Mouse (Mus musculus) embryonic facial prominence, embryonic 15.5 days (tissue): ENCODE measurements around the gene Fkbp9. TPM values are rescaled to one million over a fixed set of nuclear protein-coding genes. Genes with fewer than 3 reads are reported as not detected.

Source experiments
- ATAC-seq: fragments of 200-750 bp; cut with Nextera tagmentation; 2 replicates; pipeline ENCODE4 v1.8.0; 2017; ENCODE audit warnings: low read depth, moderate TSS enrichment; ENCODE audit not compliant: insufficient number of reproducible peaks, low FRiP score, low TSS enrichment
- H3K27ac ChIP-seq: fragments of 300-500 bp; sonication (generic); replicated peaks from 2 replicates; pipeline ENCODE4 v1.5.1; 2015; ENCODE audit warnings: mild to moderate bottlenecking, inconsistent platforms
- H3K27me3 ChIP-seq: fragments of 300-500 bp; sonication (generic); 2 replicates; pipeline ENCODE4 v1.6.1; 2015; ENCODE audit warnings: inconsistent platforms
- H3K36me3 ChIP-seq: fragments of 300-500 bp; sonication (generic); 2 replicates; pipeline ENCODE4 v1.6.1; 2015; ENCODE audit warnings: mild to moderate bottlenecking, inconsistent platforms
- H3K4me1 ChIP-seq: fragments of 300-500 bp; sonication (generic); 2 replicates; pipeline ENCODE4 v1.6.1; 2015; ENCODE audit warnings: inconsistent platforms
- H3K4me2 ChIP-seq: fragments of 300-500 bp; sonication (generic); replicated peaks from 2 replicates; pipeline ENCODE4 v1.6.1; 2015; ENCODE audit warnings: mild to moderate bottlenecking, inconsistent platforms
- H3K4me3 ChIP-seq: fragments of 300-500 bp; sonication (generic); replicated peaks from 2 replicates; pipeline ENCODE4 v1.5.1; 2015; ENCODE audit warnings: mild to moderate bottlenecking, inconsistent platforms
- H3K9ac ChIP-seq: fragments of 300-500 bp; sonication (generic); 2 replicates; pipeline ENCODE4 v1.6.1; 2015; ENCODE audit warnings: inconsistent platforms
- H3K9me3 ChIP-seq: fragments of 300-500 bp; sonication (generic); replicated peaks from 2 replicates; pipeline ENCODE4 v1.6.1; 2016; ENCODE audit warnings: inconsistent platforms
- WGBS: fragments of 180-500 bp; shearing (Covaris S2); methylation state at CpG from one replicate; pipeline ENCODE4 v1.1.7; 2015; 5-methylcytosine and 5-hydroxymethylcytosine counted together
- polyA plus RNA-seq: library from polyadenylated mRNA; unstranded; fragments of >200 nt; fragmentation: Nextera tagmentation; extraction: Ambion mirVana; gene quantifications from 2 replicates; pipeline ENCODE4 v1.2.1, GENCODE M21; 2015

The Fkbp9 gene
- polyA plus RNA-seq: 218 and 222 TPM in 2 replicates

DNA sequence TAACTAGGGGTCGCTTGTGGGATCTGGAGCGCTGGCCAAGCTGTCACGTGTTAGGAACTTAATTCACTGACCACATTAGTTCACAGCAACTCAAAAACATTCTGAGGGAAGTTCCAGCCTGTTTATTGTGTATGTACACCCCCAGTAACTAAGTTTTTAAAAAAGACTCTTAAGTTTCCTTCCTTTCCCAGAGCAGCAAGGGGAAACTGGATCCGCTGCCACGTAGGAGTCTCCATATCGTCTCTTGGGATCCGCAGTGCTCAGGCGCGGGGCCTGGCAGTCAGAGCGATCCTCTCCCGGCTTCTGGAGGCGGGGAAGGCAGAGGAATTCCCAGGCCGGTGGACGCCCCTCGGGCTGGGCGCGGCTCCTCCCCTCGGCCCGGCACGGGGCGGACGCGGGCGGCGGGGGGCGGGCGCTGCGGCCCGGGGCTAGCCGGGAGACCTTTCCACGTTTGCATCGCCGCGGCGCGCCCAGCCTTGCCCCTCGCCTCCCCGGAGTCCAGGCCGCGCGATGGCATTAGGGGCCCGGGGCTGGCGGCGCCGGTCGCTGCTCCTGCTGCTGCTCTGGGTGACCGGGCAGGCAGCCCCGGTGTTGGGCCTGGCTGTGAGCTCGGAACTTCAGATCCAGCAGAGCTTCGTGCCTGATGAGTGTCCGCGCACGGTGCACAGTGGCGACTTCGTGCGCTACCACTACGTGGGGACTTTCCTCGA, at the start of gene Fkbp9:
TSS of gene Fkbp9 (plus strand) at position 363 of the 710 bp plus-strand sequence.
- H3K4me3 ChIP-seq: peak within 1 kb of the TSS; percentile 73
- H3K9ac ChIP-seq: peak within 1 kb of the TSS; percentile 70
- ATAC-seq: peak; percentile 96
- H3K36me3 ChIP-seq: peaks cover 5% of the 10 kb centered on the region; the same call in 1 of the 2 replicates
- no peaks in the 10 kb centered on the region for H3K9me3 ChIP-seq
- peak within 1 kb of the TSS; percentile 61 for H3K4me2 ChIP-seq
- under 1% methylated on average over 58 of the region's 58 CpGs for WGBS
- H3K4me1 ChIP-seq: peaks cover 18% of the 10 kb centered on the region
- H3K27me3 ChIP-seq: no peaks in the 10 kb centered on the region
- peak within 1 kb of the TSS; percentile 89 for H3K27ac ChIP-seq

DNA sequence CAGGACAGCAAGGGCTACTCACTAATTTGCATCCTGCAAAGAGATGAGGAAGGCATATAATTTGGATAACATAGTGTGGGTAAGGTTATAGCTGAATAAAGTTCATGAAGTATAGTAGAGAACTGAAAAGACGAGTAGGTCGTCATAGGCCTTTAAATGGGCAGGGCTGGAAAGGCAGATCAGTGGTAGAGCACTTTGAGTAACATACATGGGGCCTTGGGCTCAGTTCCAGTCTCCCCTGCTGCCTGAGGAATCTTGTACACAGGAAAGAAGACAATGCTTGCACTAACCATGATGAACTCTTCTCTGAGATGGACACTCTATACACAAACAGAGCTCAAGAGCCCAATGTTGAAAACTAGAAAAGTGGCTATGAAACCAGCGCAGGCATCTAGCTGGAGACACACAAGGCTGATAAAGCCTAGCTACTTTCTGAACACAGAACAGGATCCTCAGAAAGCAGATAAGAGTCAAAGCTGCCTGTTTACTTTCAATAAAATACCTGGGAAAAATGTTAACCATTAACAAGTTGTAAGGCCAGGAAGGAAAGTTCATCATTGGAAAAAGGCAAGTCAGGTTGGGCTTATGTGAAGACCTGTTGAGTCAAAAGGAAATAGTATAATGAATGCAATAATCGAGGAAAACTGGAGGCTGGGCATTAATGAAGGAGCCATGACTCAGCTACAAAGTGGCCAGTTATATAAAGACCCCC, 48.1 kb upstream of the Fkbp9 start:
- no peak overlapping the region for H3K4me3 ChIP-seq
- H3K36me3 ChIP-seq: peaks cover 26% of the 10 kb centered on the region
- H3K27ac ChIP-seq: no peak overlapping the region
- H3K9me3 ChIP-seq: no peaks in the 10 kb centered on the region
- H3K4me2 ChIP-seq: no peak overlapping the region
- no peak overlapping the region for H3K9ac ChIP-seq
- WGBS: 90% methylated on average over 4 of the region's 4 CpGs
- no peak for ATAC-seq
- no peaks in the 10 kb centered on the region for H3K4me1 ChIP-seq
- H3K27me3 ChIP-seq: no peaks in the 10 kb centered on the region

DNA sequence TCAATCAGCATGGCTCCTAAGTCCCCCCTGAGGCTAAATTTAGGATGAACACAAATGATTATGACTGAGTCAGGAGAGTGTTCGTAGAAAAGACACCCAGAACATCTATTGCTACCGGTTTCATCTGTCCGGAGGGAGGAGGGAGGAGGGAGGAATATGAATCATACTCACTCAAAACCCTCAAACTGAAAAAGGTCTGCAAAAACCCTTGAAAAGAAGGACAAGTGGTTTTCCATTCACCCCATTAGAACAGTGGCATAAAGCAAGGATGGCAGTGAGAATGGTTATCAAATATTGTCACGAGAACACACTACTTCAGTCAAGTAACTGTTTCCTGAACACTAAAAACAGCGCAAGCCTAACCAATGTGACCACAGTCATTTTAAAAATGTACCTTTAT, 46.8 kb upstream of the Fkbp9 start:
- Histone ChIP-seq H3K27ac (no peak overlapping the region), H3K4me2 (no peak overlapping the region), H3K27me3 (no peaks in the 10 kb centered on the region), H3K9me3 (no peaks in the 10 kb centered on the region), H3K4me3 (no peak overlapping the region), H3K9ac (no peak overlapping the region), H3K4me1 (no peaks in the 10 kb centered on the region), H3K36me3 (peaks cover 20% of the 10 kb centered on the region)
- no peak for ATAC-seq
- WGBS: 80% methylated on average over 5 of the region's 5 CpGs

DNA sequence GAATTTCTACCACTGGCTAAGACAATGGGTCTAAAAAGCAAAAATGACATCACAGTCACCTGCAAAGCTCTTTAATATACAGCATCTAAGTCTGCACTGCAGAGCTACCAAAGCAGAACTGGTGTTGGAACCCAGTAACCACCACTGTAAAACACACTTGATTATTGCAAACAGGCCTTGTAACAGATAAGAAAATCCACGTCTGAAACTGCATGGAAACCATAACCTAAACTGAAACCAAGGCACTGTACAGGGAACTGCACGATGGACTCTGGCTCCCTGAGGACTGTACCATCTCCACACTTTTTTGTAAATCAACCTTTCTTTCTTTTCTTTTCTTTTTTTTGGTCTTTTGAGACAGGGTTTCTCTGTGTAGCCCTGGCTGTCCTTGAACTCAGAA, 44.2 kb upstream of the Fkbp9 start:
- WGBS: 84% methylated on average over 2 of the region's 2 CpGs
- ATAC-seq: no peak
- H3K27ac ChIP-seq: no peak overlapping the region

DNA sequence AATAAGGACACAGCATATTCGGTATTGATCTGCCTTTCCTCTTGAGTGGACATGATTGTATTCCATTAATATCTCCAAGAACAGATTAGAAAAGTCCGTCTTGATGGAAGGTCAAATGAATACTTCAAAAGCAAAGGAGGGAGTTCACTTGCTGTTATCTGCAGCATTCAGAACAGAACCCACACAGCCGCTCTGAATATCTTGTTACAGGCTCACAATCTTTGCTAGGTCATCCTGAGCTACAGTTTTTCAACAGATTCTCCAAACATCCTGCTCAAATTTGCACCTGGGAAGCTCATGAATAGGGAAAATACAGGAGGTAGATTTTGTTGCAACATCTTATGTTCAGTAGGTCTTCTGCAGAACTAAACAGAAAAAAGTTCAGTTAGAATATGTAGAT, 42.5 kb upstream of the Fkbp9 start:
- ATAC-seq: no peak
- Histone ChIP-seq H3K27ac (no peak overlapping the region), H3K27me3 (no peaks in the 10 kb centered on the region), H3K9ac (no peak overlapping the region), H3K4me3 (no peak overlapping the region), H3K36me3 (peaks cover 15% of the 10 kb centered on the region; the same call in 1 of the 2 replicates), H3K4me1 (no peaks in the 10 kb centered on the region), H3K9me3 (no peaks in the 10 kb centered on the region), H3K4me2 (no peak overlapping the region)
- 81% methylated on average over 3 of the region's 3 CpGs for WGBS

More for the DNA sequence above, 44.2 kb upstream of the Fkbp9 start:
- Histone ChIP-seq H3K9ac (no peak overlapping the region), H3K36me3 (peaks cover 15% of the 10 kb centered on the region; the same call in 1 of the 2 replicates), H3K4me1 (no peaks in the 10 kb centered on the region), H3K4me3 (no peak overlapping the region), H3K9me3 (no peaks in the 10 kb centered on the region), H3K27me3 (no peaks in the 10 kb centered on the region), H3K4me2 (no peak overlapping the region)

DNA sequence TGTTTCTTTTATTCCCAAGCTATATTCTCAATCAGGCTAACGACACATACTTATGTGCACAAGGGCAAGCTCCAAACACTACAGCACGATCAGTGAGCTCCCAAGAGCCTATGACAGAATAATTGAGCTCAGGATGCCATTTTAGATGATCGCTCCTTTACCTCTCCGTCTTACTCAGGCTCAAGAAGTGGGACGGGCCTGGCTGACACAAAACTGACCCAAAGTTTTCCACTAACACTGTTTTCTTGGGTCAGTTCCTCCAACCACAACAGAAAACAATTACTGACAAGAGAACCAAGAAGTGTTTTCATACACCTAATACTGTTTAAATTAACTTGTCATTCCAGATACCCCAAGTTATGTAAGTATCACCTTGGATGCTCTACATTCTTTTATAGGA, 37.0 kb upstream of the Fkbp9 start:
- H3K27me3 ChIP-seq: no peaks in the 10 kb centered on the region
- H3K4me1 ChIP-seq: peaks cover 12% of the 10 kb centered on the region
- no peaks in the 10 kb centered on the region for H3K36me3 ChIP-seq
- 87% methylated on average over 5 of the region's 5 CpGs for WGBS
- no peak overlapping the region for H3K27ac ChIP-seq
- no peak overlapping the region for H3K9ac ChIP-seq
- ATAC-seq: no peak
- H3K9me3 ChIP-seq: no peaks in the 10 kb centered on the region
- no peak overlapping the region for H3K4me3 ChIP-seq
- H3K4me2 ChIP-seq: 0 out of 2 replicates have a peak overlapping the region, but pooled peaks have one; percentile 60

DNA sequence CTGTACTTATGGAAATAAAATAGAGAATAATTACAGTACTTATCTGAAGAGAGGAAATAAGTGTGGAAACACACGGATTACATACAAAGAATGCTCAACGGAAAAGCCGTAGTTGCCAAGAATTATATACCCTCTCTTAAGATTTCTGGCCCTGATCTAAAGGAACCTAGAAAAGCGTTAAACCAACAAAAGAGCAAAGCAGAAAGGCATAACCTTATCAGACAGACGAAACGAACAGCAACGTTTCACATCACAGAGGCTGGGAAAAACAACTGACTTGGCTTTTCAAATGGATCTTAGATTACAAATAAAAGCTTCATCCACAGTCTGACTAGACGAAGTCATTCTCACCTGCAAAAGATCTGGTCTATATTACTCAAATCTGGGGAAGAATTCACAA, 35.6 kb upstream of the Fkbp9 start:
- Histone ChIP-seq H3K4me1 (peaks cover 12% of the 10 kb centered on the region), H3K27ac (peak overlapping the region; percentile 97), H3K9ac (peak overlapping the region; percentile 93), H3K9me3 (no peaks in the 10 kb centered on the region), H3K4me2 (peak overlapping the region; percentile 60), H3K36me3 (no peaks in the 10 kb centered on the region), H3K4me3 (peak overlapping the region; percentile 60), H3K27me3 (no peaks in the 10 kb centered on the region)
- 6% methylated on average over 8 of the region's 8 CpGs for WGBS
- ATAC-seq: no peak

DNA sequence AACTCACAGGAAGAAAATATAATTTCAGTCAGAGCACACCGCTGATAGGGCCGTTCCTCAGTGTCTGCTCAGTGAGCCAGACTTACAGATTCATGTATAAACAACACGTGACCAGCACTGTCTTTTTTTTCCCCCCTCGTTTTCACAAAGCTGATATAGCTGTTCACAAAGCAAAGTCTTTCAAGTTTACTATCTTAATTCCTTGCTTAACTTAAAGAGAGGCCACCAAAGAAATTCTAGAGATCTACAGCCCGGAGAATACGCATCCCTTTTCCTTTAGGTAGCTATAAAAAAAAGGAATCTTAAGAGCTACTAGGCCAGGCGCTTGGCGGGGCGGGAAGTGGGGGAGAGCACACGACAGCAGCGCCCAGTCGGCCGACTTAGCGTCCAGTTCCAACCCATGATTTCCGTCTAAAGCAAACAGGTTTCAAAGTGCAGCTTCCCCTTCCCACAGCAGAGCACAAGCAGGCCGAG, 35.2 kb upstream of the Fkbp9 start:
- Histone ChIP-seq H3K36me3 (no peaks in the 10 kb centered on the region), H3K27ac (peak overlapping the region; percentile 97), H3K9me3 (no peaks in the 10 kb centered on the region), H3K4me1 (peaks cover 12% of the 10 kb centered on the region), H3K4me3 (peak overlapping the region; percentile 60), H3K4me2 (peak overlapping the region; percentile 60), H3K27me3 (no peaks in the 10 kb centered on the region), H3K9ac (peak overlapping the region; percentile 93)
- WGBS: under 1% methylated on average over 16 of the region's 16 CpGs
- ATAC-seq: no peak

DNA sequence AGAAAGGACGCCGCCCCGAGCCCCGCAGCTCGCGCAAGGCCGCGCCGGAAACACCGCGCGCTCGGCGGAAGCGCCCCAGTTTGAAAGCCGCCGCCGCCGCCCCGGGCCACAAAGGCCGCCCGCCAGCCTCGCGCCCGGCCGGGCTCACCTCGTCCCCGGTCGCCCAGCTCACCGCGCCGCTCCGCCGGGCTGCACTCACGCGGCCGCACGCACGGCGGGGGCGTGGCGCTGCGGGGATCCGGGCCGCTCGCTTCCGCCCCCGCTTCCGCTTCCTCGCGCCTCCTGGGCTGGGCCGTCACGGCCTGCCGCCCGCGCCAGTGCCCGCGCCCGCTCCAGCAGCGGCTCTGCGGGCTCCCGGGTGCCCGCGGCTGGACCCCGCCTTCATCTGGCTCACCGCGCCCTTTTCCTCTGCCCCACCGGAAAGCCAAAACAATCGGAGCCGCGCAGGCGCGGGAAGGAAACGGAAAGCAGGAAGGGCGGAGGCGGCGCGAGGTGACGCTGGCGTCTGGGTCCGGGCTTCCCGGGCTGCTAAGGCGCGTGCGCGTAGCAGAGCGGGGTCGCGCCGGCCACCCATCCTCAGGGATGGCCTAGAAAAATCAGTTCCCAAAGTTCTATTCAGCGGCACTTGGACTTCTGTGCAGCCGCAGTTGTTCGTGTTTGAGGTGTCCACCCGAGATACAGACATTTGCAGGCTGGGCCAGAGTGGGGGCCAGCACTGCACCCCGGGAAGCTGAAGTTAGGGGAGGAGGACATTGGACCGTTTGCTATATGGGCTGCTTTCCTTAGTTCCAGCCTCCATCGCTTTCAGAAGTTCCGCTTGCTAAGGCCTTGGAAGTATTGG, 34.3 kb upstream of the Fkbp9 start, which contains the start of gene Kbtbd2:
TSS of gene Kbtbd2 (minus strand) at position 503 of the 841 bp plus-strand sequence.
- Histone ChIP-seq H3K27me3 (no peaks in the 10 kb centered on the region), H3K4me2 (peak within 1 kb of the TSS; percentile 67), H3K9ac (peak within 1 kb of the TSS; percentile 93), H3K36me3 (no peaks in the 10 kb centered on the region), H3K4me1 (peaks cover 12% of the 10 kb centered on the region), H3K9me3 (no peaks in the 10 kb centered on the region), H3K27ac (peak within 1 kb of the TSS; percentile 97), H3K4me3 (peak within 1 kb of the TSS; percentile 60)
- ATAC-seq: peak; percentile 94
- under 1% methylated on average over 95 of the region's 98 CpGs for WGBS

DNA sequence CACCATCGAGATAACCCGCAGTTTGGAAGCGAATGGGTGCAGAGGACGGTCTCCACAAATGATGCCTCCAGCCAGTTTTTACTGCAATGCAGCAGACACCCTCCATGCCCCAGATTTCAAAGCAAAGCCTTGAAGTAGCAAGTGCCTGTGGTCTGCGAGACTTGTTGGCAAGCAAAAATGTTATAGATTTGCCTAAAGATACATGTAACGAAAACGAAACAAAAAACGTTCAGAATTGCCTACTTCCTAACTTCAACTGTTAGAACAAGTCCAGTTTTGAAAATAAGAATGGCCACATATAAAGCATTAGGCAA, 33.8 kb upstream of the Fkbp9 start:
- Histone ChIP-seq H3K4me1 (peaks cover 12% of the 10 kb centered on the region), H3K9ac (peak overlapping the region; percentile 93), H3K27ac (peak overlapping the region; percentile 97), H3K4me3 (peak overlapping the region; percentile 60), H3K4me2 (peak overlapping the region; percentile 67), H3K9me3 (no peaks in the 10 kb centered on the region), H3K36me3 (no peaks in the 10 kb centered on the region), H3K27me3 (no peaks in the 10 kb centered on the region)
- WGBS: 12% methylated on average over 8 of the region's 8 CpGs
- no peak for ATAC-seq

DNA sequence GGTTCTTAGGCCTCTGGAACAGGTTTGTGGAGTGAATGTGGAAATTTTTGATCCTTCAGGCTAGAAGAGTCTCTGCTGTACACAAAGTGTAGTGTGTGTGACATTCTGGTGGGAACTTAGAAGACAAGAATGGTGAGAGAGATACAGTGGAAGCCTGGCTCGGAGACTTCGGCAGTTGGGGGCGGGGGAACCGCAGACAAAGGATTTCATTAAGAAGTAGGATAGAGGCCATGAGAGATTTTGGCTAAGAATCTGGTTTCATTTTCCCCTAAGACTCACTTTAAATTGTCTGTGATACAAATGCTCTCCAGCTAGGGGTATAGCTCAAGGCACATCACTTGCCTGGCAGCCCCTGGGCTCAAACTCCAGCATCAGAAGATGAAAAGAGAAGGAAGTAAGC, 26.8 kb upstream of the Fkbp9 start:
- WGBS: 74% methylated on average over 4 of the region's 4 CpGs
- H3K4me1 ChIP-seq: no peaks in the 10 kb centered on the region
- no peaks in the 10 kb centered on the region for H3K27me3 ChIP-seq
- ATAC-seq: no peak
- H3K9me3 ChIP-seq: no peaks in the 10 kb centered on the region
- no peak overlapping the region for H3K4me3 ChIP-seq
- H3K27ac ChIP-seq: no peak overlapping the region
- H3K9ac ChIP-seq: no peak overlapping the region
- no peak overlapping the region for H3K4me2 ChIP-seq
- H3K36me3 ChIP-seq: no peaks in the 10 kb centered on the region
